Mouse (Mus musculus): ENCODE data around the gene Tmem214. TPM values are rescaled to one million over a fixed set of nuclear protein-coding genes. Genes with fewer than 3 reads are reported as not detected.

The Tmem214 gene
- polyA plus RNA-seq, 1 experiment = 64.6 TPM

GRCm38 (mm10) chr5:30923119-30923518, 55.3 kb downstream of the Tmem214 start:
- no peaks in the 10 kb centered on the region for H3K4me1 ChIP-seq (ENCODE audit: control insufficient read depth, insufficient read depth, low read length)
- no peak overlapping the region for H3K27ac ChIP-seq (ENCODE audit: insufficient read depth, low read length)
- no peak overlapping the region for H3K4me3 ChIP-seq (replicated peaks; ENCODE audit: insufficient read depth, low read depth, low read length)
- TF ChIP-seq POLR2A (IDR thresholded peaks at IDR 0.05; ENCODE audit: borderline replicate concordance, insufficient read depth, low read length) = no peak
- TF ChIP-seq CTCF (IDR thresholded peaks at IDR 0.05; ENCODE audit: borderline replicate concordance, insufficient read depth, low read depth, low read length) = no peak
- 83% methylated on average over 6 of the region's 6 CpGs for WGBS
- no peaks in the 10 kb centered on the region for H3K27me3 ChIP-seq (ENCODE audit: control insufficient read depth, insufficient read depth, low read length)
- no peak for DNase-seq

- Histone ChIP-seq H3K4me3 (replicated peaks; ENCODE audit: insufficient read depth, low read depth, low read length) (no peak overlapping the region), H3K27ac (ENCODE audit: insufficient read depth, low read length) (no peak overlapping the region), H3K27me3 (ENCODE audit: control insufficient read depth, insufficient read depth, low read length) (no peaks in the 10 kb centered on the region), H3K4me1 (ENCODE audit: control insufficient read depth, insufficient read depth, low read length) (no peaks in the 10 kb centered on the region)
- WGBS = 67% methylated on average over 8 of the region's 8 CpGs
- no peak for DNase-seq
- TF ChIP-seq CTCF (IDR thresholded peaks at IDR 0.05; ENCODE audit: borderline replicate concordance, insufficient read depth, low read depth, low read length) (no peak), POLR2A (IDR thresholded peaks at IDR 0.05; ENCODE audit: borderline replicate concordance, insufficient read depth, low read length) (no peak)
These were observed 56.8 kb downstream of the Tmem214 start for GRCm38 (mm10) chr5:30924614-30925013.

DNA sequence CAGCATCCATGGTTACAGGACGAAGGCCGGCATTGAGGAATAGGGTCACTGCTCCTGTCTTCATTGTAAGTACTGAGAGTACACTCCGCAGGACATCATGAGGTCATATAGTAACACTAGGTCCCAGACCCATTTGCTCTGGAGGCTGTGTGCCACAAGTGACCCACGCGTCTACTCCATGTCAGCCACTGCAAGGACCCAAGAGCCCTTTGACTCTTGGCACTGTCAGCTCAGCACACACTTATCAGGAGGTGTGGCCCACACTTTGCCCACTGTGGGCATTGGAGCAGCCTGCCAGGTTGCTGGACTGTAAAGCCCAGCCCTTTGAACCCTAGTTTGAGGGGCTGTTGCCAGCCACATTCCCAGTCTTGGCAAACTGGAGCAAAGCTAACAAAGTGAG, 57.4 kb downstream of the Tmem214 start:
- TF ChIP-seq POLR2A (IDR thresholded peaks at IDR 0.05; ENCODE audit: borderline replicate concordance, insufficient read depth, low read length) (no peak), CTCF (IDR thresholded peaks at IDR 0.05; ENCODE audit: borderline replicate concordance, insufficient read depth, low read depth, low read length) (no peak)
- no peak overlapping the region for H3K4me3 ChIP-seq (replicated peaks; ENCODE audit: insufficient read depth, low read depth, low read length)
- H3K4me1 ChIP-seq (ENCODE audit: control insufficient read depth, insufficient read depth, low read length) = 0 out of 2 replicates have a peak, but pooled peaks cover under 1% of the 10 kb centered on the region
- 86% methylated on average over 5 of the region's 5 CpGs for WGBS
- no peaks in the 10 kb centered on the region for H3K27me3 ChIP-seq (ENCODE audit: control insufficient read depth, insufficient read depth, low read length)
- H3K27ac ChIP-seq (ENCODE audit: insufficient read depth, low read length) = no peak overlapping the region
- DNase-seq = no peak

DNA sequence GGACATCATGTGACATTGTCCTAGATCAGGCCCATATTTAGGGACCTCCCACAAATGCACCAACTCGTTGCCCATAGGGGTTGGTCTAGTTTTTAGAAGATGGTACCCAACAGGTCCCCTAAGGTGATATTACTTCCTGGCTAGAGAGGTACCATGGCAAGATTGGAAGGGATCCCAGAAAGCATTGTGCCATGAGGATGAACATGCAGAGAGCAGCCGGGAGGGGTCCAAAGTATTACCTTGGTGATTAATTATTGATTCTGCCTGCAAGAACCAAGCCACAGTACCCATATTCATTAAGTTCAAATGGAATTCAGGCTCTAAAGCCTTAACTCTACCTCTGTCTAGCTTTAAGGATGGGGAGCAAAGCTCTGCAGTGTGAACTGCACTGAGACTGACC, 58.3 kb downstream of the Tmem214 start:
- no peak for DNase-seq
- 0 out of 2 replicates have a peak, but pooled peaks cover 3% of the 10 kb centered on the region for H3K4me1 ChIP-seq (ENCODE audit: control insufficient read depth, insufficient read depth, low read length)
- no peak overlapping the region for H3K4me3 ChIP-seq (replicated peaks; ENCODE audit: insufficient read depth, low read depth, low read length)
- TF ChIP-seq CTCF (IDR thresholded peaks at IDR 0.05; ENCODE audit: borderline replicate concordance, insufficient read depth, low read depth, low read length) = no peak
- no peak for TF ChIP-seq POLR2A (IDR thresholded peaks at IDR 0.05; ENCODE audit: borderline replicate concordance, insufficient read depth, low read length)
- H3K27me3 ChIP-seq (ENCODE audit: control insufficient read depth, insufficient read depth, low read length) = no peaks in the 10 kb centered on the region
- 61% methylated on average over 2 of the region's 2 CpGs for WGBS
- H3K27ac ChIP-seq (ENCODE audit: insufficient read depth, low read length) = no peak overlapping the region

DNA sequence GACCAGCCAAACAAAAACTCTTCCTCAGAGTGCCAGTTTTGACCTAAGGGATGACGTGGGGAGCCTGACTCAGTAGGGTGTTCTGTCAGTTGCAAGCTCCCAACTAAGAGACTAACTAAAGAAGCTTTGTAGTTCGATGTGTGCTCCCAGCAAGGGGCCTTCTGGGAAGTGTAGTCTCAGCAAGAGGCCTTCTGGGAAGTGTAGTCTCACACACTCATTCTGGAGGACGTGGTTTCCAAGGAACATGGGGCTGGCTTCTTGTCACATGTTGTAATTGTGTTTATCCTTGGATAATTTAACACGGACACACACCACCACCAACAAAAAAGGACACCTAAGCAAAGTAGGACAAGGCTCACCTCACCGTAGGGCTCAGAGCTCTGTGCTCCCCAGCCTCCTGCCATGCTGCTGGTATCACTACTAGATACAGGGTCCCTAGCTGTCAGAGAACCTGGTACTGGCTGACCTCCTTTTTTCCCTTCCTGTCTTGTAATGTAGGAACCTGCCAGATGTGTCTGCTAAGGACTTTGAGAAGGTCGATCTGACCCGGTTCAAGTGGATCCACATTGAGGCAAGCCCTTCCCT, 60.2 kb downstream of the Tmem214 start:
- peak; percentile 38 to 57 for DNase-seq
- Histone ChIP-seq H3K4me1 (ENCODE audit: control insufficient read depth, insufficient read depth, low read length) (0 out of 2 replicates have a peak, but pooled peaks cover 3% of the 10 kb centered on the region), H3K4me3 (replicated peaks; ENCODE audit: insufficient read depth, low read depth, low read length) (no peak overlapping the region), H3K27ac (ENCODE audit: insufficient read depth, low read length) (no peak overlapping the region), H3K27me3 (ENCODE audit: control insufficient read depth, insufficient read depth, low read length) (no peaks in the 10 kb centered on the region)
- 39% methylated on average over 7 of the region's 7 CpGs for WGBS
- TF ChIP-seq POLR2A (IDR thresholded peaks at IDR 0.05; ENCODE audit: borderline replicate concordance, insufficient read depth, low read length) = no peak
- no peak for TF ChIP-seq CTCF (IDR thresholded peaks at IDR 0.05; ENCODE audit: borderline replicate concordance, insufficient read depth, low read depth, low read length)

Other genes with a start within 250 kb of the Tmem214 start
- 57.1 and 60.9 TPM in 2 replicates for gene Slc35f6, start 220.1 kb upstream of the Tmem214 start, polyA plus RNA-seq (2012; rRNA removed)
- gene Cenpa, start 201.2 kb upstream of the Tmem214 start, polyA plus RNA-seq (2012; rRNA removed) = 2.3 TPM in 2 replicates
- gene Dpysl5, start 156.4 kb upstream of the Tmem214 start, polyA plus RNA-seq (2012; rRNA removed) = 24.2 and 26.5 TPM in 2 replicates
- 276 and 288 TPM in 2 replicates for gene Mapre3, start 53.4 kb upstream of the Tmem214 start, polyA plus RNA-seq (2012; rRNA removed)
- 15.1 TPM in 2 replicates for gene Agbl5, start 20.7 kb downstream of the Tmem214 start, polyA plus RNA-seq (2012; rRNA removed)
- 174 and 187 TPM in 2 replicates for gene Ost4, start 39.8 kb downstream of the Tmem214 start, polyA plus RNA-seq (2012; rRNA removed)
- gene Emilin1, start 45.4 kb downstream of the Tmem214 start, polyA plus RNA-seq (2012; rRNA removed) = 1.7 and 2.6 TPM in 2 replicates
- 34.1 and 34.2 TPM in 2 replicates for gene Khk, start 53.4 kb downstream of the Tmem214 start, polyA plus RNA-seq (2012; rRNA removed)
- gene Cgref1, start 77.6 kb downstream of the Tmem214 start, polyA plus RNA-seq (2012; rRNA removed) = 16.7 and 18.5 TPM in 2 replicates
- gene Preb, start 92.3 kb downstream of the Tmem214 start, polyA plus RNA-seq (2012; rRNA removed) = 228 and 241 TPM in 2 replicates
- 0.28 and 0.29 TPM in 2 replicates for gene Tcf23, start 100.7 kb downstream of the Tmem214 start, polyA plus RNA-seq (2012; rRNA removed)
- 170 and 175 TPM in 2 replicates for gene Atraid, start 180.3 kb downstream of the Tmem214 start, polyA plus RNA-seq (2012; rRNA removed)
- gene Slc5a6, start 180.9 kb downstream of the Tmem214 start, polyA plus RNA-seq (2012; rRNA removed) = 45.1 and 49.6 TPM in 2 replicates
- gene Cad, start 186.8 kb downstream of the Tmem214 start, polyA plus RNA-seq (2012; rRNA removed) = 21.7 and 23.4 TPM in 2 replicates
- not detected in 2 replicates for gene Dnajc5g, start 238.3 kb downstream of the Tmem214 start, polyA plus RNA-seq (2012; rRNA removed)
- 19.7 and 23.5 TPM in 2 replicates for gene Slc30a3, start 240.2 kb downstream of the Tmem214 start, polyA plus RNA-seq (2012; rRNA removed)
- not detected in 2 replicates for gene Trim54, start 248.7 kb downstream of the Tmem214 start, polyA plus RNA-seq (2012; rRNA removed)

Measured in cerebellum, adult 2 months (tissue).